Mouse (Mus musculus): ENCODE measurements around the gene Card11.

Gene Card11

DNA sequence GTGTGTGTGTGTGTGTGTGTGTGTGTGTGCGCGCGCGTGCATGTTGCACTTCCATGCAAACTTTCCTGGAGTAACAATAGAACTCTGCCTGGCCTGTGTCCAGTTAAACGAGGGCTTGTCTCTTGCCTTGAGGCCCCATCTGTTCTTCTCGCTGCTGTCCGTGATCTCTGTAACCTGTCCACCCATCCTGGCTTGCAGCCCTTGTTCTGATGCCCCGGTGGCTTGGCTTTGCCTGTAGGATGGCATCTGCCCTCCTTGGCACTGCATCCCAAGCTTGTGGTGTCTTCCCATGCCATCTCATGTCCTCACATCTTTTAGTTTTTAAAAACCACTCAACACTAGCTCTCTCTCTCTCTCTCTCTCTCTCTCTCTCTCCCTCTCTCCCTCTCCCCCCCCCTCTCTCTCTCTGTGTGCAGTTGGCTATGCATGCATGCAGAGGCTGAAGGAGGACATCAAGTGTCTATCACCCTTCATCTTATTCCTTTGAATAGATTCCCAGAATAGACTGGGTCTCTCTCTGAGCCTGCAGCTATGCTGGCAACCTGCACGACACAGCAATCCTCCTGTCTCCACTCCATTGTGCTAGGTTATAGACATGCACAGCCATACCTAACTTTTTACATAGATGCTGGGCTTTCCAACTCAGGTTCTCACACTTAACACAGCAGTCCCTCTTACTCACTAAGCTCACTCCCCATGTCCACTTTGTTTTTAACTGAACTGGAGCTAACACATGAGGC, 14.9 kb downstream of the Card11 start:
- DNase-seq, result no peak

DNA sequence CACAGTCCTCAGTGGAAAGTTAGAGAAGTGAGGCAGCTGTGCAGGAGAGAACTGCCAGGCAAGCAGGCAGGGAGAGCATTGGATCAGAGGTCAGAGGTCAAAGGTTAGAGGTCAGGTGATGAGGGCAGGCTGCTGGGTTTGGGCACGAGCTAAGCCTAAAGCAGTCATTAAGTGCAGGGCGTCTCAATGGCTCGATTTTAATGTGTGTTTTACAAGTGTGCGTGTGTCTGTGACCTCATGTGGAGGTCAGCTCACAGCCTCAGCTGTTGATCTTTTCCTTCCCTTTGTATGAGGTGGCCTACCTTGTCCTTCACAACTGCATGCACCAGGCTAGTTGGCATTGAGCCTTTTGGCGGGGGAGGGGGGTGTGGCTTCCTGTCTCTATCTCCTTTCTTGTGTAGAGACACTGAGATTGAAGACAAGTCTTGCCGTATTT, 19.0 kb downstream of the Card11 start:
- no peak for DNase-seq

DNA sequence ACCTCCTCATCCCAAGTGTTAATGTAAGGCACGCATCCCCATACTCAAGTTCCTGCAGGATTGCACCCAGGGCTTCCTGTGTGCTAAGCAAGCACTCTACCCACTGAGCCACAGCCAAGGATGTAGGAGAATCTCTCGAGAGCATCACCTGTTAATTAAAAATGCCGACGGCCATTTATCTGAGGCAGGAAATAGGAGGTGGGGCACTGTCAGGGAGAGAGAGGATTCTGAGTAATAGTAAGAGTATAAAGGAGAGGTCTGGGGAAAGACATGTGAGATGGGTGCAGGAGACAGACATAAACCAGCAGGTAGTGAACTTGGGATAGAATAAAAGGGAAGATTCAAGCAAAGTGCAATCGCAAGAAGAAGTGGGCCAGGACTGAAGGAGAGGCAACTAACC, 19.6 kb downstream of the Card11 start:
- DNase-seq, result no peak

DNA sequence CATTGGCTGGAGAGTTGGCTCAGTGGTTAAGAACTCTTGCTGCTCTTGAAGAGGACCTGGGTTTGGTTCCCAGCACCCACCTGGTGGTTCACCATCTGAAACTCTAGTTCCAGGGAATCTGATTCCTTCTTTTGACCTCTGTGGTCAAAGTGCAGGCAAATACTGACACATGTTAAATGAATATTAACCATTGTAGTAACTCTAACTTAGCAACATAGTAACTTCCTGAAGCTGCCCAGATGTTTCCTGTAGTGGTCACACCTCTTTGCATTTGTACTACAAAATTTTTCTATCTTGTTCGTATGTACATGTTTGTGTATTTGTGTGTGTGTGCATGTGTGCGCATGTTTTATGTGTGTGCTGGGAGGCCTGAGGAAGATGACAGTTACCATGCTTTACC, 20.3 kb downstream of the Card11 start:
- DNase-seq, result no peak

DNA sequence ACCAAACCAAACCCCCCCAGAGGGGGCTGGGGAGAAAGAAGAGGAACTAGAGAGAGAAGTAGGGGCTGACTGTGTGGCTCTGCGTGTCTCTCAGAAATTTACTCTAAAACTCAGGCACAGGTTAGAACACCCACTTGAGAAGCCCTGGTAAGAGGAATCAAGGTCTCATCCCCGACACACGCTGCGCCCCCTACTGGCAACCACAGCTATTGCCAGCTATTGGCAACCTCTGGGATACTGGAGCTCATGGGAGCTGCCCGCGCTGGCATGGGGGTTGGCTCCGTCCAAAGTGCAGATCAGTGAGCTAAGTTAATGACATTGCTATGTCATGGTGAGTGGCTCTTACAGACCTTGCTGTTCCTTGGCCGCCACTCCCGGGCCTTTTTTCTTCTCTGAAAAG, 37.4 kb downstream of the Card11 start:
- peak; percentile 64 for DNase-seq

DNA sequence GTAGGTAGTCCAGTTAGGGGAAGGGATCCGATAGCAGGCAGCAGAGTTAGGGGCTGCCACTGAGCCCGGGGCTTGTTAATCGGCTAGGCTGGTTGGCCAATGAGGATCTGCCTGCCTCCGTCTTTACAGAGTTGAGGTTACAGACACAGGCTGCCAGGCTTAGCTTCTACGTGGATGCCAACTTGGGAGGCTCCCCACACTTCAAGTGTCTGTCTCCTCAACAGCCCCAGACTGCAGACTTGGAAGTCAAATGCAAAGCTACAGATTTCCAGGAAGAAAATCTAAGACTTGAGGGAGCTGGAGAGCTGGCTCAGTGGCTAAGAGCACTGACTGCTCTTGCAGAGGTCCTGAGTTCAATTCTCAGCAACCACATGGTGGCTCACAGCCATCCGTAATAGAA, 39.6 kb downstream of the Card11 start:
- no peak for DNase-seq

DNA sequence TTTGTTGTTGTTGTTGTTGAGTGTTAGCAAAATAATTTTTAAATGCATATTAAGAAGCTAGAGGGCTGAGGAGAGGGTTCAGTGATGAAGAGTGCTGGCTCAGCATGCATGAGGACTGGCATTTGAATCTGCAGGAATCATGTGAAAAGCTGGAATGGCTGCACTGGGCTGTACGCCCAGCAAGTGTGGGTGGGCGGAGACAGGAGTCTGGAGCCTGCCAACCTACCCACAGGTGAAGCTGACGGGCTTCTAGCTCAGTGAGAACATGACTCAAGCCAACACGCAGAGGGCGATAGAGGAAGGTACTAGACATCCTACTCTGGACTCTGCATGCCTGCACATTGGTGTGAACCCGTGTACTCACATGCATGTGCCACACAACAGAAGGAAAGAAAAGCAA, 41.2 kb downstream of the Card11 start:
- peak; percentile 38 for DNase-seq

DNA sequence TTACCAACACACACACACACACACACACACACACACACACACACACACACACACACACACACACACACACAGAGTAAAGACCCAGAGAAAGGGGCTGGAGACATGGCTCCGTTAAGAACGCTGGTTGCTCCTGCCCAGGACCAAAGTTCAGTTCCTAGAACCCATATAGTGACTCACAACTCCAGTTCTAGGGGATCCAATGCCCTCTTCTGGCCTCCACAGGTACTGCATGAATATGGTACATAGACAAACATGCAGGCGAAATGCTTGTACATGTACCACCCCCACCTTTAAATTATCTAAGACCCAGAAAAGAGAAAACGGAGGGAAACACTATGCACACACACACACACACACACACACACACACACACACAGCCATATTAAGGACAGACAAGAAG, 43.3 kb downstream of the Card11 start:
- no peak for DNase-seq

DNA sequence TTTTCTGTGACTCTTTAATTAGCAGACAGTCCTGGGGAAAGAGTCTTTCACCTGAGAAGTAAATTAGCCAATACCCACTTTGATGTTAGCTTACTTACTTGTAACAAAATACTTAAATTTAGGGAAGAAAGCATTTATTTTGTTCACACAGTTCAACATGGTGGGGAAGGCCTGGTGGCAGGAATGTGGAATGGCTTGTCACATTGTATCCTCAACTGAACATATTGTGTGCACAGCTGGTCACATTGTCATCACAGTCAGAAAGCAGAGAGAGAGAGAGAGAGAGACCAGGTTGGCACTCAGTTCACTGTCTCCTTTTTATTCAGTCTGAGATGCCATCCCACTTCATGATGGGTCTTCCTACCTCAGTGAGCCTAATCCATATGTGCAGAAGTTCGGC, 44.7 kb downstream of the Card11 start:
- no peak for DNase-seq

DNA sequence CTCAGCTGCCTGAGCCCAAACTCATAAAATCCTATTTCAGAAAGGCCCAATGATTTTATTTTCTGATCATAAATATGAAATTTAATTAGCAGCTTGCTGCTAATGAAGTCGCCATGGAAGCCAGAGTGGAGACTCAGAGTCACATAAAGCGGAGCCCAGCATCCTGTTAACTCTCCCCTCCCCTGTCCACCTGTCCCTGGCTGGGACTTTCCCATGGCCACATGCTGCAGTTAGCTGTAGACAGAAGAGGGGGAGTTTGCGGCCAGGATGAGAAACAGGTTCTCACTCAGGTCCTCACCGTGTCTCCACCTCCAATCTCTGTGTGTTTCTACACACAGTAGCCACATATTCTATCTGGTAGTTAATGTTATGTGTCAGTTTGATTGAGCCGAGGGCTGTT, 48.6 kb downstream of the Card11 start:
- DNase-seq, result no peak

DNA sequence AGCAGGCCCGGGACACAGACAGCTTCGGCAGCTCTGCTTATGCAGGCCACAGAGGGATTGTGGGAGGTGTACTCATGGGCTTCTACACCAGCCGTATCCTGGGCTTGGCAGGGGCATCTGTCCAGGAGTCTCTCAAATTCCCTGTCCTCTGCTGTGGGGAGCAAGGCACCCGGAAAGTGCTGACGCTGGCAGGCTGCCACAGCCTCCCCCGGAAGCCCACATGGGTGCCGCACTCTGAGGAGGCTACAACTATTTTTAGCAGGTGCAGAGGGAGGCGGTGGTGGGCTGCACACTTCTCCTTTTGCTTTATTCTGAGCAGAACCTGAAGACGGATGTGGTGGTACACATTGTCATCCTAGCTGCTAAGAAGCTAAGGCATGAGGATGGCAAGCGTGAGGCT, 52.4 kb downstream of the Card11 start:
- no peak for DNase-seq

DNA sequence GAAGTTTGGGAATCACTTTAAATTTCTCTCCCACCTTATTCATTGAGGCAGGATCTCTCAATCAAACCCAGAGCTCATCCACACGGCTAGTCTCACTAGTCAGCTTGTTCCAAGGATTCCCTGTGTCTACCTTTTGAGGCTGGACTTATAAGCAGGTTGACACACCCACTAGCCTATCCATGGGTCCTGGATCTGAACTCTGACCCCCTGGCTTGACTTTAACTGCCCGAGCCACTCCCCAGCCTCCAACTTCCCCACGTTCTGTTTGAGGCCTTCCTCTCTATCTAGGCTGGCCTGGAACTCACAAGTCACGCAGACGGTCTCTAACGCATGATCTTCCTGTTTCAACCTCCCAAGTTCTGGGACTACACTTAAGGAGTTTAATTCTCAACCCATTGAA, 54.3 kb downstream of the Card11 start:
- no peak for DNase-seq

DNA sequence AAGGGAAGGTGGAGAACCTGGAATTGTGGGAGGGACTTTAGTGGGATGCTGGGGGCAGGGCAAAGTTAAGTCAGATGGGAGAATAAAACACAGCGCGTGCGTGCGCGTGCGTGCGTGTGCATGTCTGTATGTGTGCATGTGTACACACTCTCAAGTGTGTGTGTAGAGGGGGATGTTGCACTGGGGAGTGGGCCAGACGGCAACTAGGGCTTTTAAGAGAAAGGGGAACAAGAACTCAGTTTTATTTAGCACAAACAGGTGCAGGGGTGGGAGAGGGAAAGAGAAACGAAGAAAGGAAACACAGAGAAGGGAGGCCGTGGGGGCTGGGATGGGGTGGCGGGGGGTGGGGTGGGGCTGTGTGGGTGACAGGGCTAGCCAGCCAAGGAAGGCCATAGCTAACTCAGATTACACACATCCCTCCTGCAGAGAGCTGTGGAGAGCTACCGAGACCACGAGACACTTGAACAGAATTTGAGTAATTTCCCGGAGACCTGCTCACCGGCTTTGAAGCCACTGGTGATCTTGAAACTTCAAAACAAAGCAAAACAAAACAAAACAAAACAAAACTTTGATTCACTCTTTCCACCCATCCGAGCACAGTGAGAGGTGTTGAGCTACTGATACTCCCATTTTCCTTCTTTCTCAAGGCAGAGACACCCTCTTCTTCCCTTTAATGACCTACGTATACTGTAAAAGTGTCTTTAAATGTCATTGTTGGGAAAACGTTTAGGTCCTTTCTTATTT, 55.8 kb downstream of the Card11 start:
- no peak for DNase-seq

DNA sequence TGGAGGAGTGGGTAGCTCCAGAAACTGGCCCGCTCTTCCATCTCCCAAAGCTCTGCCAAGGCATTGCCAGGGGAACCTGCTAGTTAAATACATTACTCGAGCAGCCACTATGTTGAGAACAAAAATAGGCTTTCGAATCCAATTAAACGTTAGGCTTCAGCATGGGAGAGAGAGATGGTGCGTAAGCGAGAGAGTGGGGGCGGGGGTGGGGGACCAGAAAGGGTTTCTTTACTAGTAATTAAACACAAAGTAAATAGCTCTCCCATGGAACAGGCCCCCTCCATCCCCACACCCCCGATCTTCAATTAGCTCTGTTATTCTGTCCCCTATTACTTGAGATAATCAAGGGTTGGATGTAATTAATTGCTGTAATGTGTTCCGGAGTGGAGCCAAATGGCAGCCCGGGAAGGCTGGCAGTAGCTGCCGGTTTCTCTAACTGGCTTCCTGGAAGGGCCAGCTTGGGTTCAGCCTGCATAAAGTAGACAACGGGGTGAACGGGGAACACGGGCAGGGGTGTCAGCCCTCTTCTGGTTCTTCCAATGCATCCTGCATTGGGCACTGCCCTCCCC, 59.4 kb downstream of the Card11 start:
- DNase-seq, result peak; percentile 15

DNA sequence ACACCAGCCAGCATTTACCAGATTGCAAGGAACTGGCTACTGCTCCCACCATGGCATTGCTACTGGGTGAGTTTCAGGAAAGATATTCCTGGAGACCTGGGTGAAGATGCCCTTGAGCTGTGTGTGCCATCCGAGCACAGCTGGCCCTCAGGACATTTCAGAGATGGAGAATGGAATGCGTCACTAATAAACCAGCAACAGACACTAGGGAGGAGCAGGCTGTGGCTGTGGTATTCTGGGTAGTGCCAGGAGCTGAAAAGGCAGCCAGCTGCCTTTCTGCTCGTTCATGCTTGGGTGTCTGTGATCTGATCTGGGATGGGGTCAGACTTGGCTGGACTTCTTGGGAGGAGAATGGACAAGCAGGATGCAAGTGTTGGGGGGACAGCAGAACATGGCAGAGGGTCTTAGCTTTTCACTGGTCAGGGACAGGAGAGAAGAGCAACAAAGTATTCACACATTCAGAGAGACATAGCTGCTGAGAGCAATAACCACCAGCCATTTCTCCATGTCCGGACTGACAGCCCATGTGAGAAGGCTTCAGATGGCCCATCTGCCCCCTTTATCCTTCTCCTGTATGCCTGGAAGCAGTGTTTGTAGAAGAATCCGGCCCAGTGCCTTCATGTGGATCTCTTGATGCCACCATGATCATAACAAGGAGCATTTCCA, 60.0 kb downstream of the Card11 start:
- no peak for DNase-seq

DNA sequence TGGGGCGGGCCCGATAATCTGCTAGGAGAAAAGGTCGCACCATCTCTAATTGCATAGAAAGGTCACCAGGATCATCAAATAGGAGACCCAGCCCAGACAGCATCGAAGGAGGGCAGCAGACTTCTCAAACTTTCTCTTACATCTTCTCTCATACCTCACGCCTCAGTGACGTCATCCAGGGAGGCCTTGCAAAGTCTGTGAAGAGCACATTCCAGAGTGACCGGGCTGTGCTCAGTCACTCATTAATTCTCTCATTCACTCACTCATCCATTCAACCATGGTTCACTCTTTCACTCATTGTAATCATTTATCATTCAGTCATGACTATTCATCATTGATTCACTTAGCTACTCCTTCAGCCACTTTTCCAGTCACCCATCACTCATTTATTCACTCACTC, 63.6 kb downstream of the Card11 start:
- no peak for DNase-seq

DNA sequence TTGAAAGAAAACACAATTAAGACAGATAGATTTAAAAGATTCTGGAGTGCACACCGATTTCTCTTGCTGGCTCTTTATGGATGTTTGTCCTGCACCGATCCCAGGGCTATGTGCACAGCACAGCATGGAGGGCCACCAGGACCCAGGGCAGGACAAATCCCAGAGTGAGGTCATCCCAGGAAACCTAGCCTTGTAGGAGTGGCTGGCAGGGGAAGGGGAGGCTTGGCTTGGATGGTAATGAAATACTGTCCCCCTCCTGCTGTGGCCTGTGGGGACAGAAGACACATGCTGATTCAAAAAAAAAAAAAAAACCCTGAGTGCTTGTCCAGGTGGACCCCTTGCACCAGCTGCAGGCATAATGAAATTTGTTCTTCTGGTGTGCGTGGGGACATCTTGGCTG, 64.5 kb downstream of the Card11 start:
- DNase-seq, result no peak

DNA sequence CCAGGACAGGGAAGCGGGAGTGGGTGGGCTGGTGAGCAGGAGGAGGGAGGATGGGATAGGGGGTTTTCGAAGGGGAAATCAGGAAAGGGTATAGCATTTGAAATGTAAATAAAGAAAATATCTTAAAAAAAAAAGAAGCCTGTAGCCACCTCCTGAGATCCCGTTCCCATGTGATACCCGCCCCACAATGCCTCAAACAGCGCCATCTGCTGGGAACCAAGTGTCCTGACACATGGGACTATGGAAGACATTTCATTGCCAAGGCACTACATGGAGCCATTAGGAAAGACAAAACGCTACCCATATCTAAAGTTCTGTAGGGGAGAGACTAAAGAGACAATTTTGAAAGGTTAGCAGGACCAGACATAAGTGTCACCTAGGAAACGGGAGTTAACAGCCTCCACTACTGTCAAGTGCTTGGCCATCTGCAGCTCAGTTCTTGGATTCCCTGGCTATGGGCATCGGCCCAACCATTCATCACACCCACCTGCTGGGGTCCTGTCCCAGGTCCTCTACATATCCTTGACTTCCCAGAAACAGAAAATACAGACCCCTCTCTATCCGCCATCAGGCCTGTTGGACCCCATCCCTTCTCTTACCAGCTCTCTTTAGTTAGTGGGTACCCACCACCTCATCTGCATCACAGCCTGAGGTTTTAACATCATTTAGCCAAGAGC, 65.6 kb downstream of the Card11 start:
- DNase-seq, result no peak

DNA sequence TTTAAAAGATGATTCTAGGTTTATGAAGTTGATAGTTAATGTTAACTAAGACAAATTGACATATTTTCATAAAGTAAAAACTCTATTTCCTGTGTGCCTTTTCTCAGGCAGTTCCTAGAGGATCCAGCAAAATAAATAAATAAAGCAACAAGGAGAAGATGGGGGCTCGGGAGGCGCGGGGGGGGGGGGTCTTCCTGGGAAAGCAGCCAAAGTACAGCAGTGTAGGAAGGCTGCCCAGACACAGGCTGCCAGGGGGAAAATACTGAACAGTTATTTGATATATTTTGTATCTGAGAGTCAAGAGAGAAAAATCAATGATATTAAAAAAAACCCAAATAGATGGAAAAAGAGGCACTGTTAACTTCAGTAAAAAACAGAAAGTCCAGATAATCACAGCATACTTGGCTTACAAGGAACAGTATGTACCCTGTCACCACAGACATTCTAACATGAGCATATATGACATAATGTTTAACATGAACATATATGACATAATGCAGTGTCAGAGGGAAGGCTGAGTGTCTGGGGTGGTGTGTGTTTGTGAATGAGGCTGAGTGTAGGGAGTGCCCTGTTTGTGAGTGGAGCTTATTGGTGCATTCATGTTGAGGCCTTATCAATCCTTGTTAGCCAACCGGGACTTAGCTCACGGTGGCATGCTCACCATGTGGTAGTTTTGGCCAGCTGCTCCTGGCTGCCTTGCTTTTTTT, 68.7 kb downstream of the Card11 start:
- no peak for DNase-seq

DNA sequence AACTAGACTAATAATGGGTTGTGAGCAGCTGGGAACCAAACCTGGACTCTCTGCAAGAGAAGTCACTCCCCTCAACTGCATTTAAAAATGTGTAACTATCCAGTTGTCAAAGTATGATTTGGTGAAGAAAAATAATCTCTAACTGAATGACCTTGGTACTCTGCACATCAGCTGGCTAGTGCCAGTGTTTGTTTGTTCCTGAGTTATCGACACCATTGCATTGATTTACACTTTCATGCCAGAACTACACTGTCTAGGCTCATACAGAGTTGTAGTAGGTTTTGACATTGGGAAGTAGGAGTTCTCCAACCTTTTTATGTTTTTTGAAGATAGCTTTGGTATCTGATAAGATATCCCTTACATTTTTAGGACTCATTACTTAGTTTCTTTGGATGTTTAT, 81.9 kb downstream of the Card11 start:
- no peak for DNase-seq

DNA sequence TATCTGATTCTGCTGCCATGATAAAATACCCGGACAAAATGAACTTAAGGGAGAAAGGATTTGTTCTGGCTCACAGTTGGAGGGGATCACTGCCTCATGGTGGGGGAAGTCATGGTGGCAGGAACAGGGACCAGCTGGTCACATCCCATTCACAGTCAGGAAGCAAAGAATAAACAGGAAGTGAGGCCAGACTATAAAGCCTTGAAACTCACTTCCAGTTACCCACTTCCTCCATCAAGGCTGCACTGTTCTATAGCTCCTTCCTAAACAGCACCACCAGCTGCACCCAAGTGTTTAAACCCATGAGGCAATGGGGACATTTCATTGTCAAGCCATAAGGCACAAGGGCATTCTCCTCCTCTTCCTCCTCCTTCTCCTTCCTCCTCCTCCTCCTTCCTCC, 82.6 kb downstream of the Card11 start:
- no peak for DNase-seq

DNA sequence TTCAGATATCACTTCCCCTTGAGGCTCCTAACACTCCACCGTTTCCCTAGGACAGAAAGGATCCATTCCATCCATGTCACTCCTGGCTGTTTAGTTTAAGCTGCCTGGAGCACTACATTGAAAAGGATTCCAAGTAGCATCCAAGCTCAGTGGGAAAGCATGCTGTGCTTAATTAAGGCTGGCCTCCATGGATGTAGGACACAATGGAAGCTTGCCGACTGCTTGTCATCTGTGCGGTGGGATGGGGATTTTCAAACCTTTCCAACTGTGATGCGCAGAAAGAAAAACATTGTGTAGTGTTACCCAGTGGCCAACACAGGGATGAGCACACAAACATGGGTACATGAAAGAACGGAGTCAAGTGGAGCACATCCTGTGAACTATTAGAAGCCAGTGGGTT, 89.5 kb downstream of the Card11 start:
- no peak for DNase-seq

DNA sequence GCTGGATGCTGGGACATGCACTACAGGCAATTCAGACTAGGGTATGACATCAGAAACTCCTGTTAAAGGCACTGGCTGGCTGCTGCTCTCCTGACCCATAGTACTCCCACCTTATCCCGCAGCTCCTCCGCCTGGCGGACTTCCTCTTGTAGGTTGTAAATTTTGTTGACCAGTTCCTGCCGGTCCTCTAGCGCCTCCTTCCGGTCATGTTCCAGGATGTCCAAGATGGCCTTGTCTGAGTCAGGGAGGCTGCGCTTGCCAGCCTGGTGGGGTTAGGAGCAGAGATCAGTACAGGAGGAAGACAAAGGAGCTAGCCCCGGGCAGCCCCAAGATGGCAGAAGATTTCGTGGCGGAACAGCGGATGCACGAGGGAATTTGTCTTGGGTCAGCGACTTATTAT, 99.5 kb downstream of the Card11 start:
- no peak for DNase-seq
